Mouse (Mus musculus): Measurements from ENCODE around the gene Rreb1. TPM values are rescaled to one million over a fixed set of nuclear protein-coding genes. Genes with fewer than 3 reads are reported as not detected.

The Rreb1 gene
- polyA plus RNA-seq, 1 experiment from 2014 or later: 14.8 TPM

DNA sequence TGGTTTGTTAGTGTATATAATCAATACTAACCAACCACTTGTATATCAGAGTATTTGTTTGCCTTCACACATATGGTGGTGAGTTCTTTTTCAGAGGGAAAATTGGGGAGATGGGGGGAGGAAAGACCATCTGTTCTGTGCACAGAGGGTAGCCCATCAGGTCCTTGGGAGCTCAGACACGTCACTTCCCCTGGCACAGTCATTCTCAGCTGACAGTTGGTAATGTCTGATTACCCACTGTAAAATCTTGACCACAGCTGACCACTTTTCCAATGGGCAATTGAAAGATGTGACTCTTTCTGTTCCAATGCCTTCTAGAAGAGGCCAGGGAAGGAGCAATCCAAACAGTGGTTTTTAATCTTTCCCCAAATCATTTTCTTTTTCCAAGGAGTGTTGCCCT lies 101.8 kb downstream of the Rreb1 start:
- H3K4me3 ChIP-seq (replicated peaks): no peak overlapping the region
- no peak overlapping the region for H3K4me2 ChIP-seq (replicated peaks)
- 47% methylated on average over 1 of the region's 1 CpGs for WGBS
- no peaks in the 10 kb centered on the region for H3K27me3 ChIP-seq
- H3K9me3 ChIP-seq (replicated peaks): no peaks in the 10 kb centered on the region
- peaks cover 46% of the 10 kb centered on the region for H3K4me1 ChIP-seq
- H3K36me3 ChIP-seq: no peaks in the 10 kb centered on the region
- ATAC-seq (ENCODE audit: insufficient number of reproducible peaks, low FRiP score, low TSS enrichment, low read depth): no peak
- H3K27ac ChIP-seq (replicated peaks): peak overlapping the region; percentile 65; the same call in 1 of the 2 replicates
- no peak overlapping the region for H3K9ac ChIP-seq

DNA sequence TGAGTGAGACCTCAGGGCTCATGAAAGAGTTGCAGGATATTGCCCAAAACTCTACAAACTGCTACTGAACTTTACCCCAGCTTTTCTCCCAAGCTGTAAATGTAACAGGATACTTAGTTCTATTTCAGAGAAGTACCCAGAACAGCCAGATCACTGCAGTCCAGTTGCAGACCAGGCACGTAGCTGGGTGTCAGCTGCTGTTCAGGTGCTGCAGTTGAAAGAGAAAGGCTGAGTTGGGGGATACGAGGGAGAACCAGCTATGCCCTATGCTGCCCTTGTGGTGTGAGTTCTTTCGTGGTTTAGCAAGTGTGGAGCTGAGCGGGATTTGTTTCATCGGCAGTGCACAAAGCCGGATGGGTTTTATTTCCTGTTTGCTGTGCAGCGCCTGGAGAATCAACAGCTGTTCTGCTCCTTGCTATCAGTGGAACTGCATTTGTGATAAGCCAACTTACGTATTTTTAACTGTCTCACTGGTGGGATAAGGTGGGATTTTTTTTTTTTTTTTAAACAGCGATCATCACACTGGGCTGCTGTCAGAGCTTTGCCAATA lies 102.5 kb downstream of the Rreb1 start:
- WGBS: 36% methylated on average over 9 of the region's 9 CpGs
- Histone ChIP-seq H3K27ac (replicated peaks) (peak overlapping the region; percentile 65; the same call in 1 of the 2 replicates), H3K9me3 (replicated peaks) (no peaks in the 10 kb centered on the region), H3K9ac (no peak overlapping the region), H3K4me1 (peaks cover 46% of the 10 kb centered on the region), H3K27me3 (no peaks in the 10 kb centered on the region), H3K4me3 (replicated peaks) (no peak overlapping the region), H3K36me3 (no peaks in the 10 kb centered on the region), H3K4me2 (replicated peaks) (no peak overlapping the region)
- no peak for ATAC-seq (ENCODE audit: insufficient number of reproducible peaks, low FRiP score, low TSS enrichment, low read depth)

DNA sequence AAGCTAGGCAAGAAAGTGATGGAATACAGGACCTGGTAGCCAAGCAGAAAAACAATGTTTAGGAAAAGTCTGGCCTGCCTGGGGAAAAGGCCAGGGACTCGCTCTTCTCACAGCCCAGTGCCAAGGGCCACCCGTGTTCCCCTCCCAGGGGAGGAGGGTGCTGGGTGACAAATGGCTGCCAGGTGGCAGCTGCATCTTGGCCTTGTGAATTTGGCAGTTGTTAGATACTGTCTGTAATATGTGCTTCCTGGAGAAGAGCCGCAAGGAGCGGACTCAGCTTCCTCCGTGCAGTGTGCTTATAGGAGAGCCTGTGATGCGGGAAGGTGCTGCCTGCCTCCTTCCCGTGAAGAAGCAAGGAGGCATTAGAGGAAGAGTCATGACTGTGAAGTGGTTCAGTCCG lies 104.3 kb downstream of the Rreb1 start:
- WGBS: 82% methylated on average over 8 of the region's 8 CpGs
- ATAC-seq (ENCODE audit: insufficient number of reproducible peaks, low FRiP score, low TSS enrichment, low read depth): no peak; the same call in 1 of the 2 replicates
- peaks cover 34% of the 10 kb centered on the region for H3K4me1 ChIP-seq

DNA sequence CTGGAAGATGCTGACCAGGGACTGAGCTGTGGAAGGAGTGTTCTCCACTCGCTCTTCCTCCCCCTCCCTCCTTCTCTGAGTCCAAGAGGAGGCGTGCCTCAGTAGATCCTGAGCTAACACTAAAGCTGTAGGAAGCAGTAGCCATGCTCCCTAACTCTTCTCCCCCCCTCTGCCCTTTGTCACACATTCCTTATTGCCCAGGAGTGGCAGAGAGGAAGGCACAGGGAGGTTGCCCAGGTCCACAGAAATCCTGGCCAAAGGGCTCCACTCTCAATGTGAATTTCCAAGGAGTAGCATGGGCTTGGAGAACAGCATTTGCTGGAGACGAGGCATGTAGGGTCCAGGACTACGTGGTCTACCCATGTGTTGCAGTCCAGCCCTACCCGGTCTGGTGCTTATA lies 104.8 kb downstream of the Rreb1 start:
- H3K9ac ChIP-seq: no peak overlapping the region
- no peak overlapping the region for H3K27ac ChIP-seq (replicated peaks)
- H3K4me3 ChIP-seq (replicated peaks): no peak overlapping the region
- no peak for ATAC-seq (ENCODE audit: insufficient number of reproducible peaks, low FRiP score, low TSS enrichment, low read depth)
- H3K27me3 ChIP-seq: no peaks in the 10 kb centered on the region
- 97% methylated on average over 5 of the region's 5 CpGs for WGBS
- H3K4me1 ChIP-seq: peaks cover 34% of the 10 kb centered on the region
- H3K4me2 ChIP-seq (replicated peaks): no peak overlapping the region
- no peaks in the 10 kb centered on the region for H3K9me3 ChIP-seq (replicated peaks)
- no peaks in the 10 kb centered on the region for H3K36me3 ChIP-seq

More for the DNA sequence above, 104.3 kb downstream of the Rreb1 start:
- Histone ChIP-seq H3K4me2 (replicated peaks) (no peak overlapping the region), H3K27me3 (no peaks in the 10 kb centered on the region), H3K27ac (replicated peaks) (no peak overlapping the region), H3K9me3 (replicated peaks) (no peaks in the 10 kb centered on the region), H3K36me3 (no peaks in the 10 kb centered on the region), H3K9ac (no peak overlapping the region), H3K4me3 (replicated peaks) (no peak overlapping the region)

DNA sequence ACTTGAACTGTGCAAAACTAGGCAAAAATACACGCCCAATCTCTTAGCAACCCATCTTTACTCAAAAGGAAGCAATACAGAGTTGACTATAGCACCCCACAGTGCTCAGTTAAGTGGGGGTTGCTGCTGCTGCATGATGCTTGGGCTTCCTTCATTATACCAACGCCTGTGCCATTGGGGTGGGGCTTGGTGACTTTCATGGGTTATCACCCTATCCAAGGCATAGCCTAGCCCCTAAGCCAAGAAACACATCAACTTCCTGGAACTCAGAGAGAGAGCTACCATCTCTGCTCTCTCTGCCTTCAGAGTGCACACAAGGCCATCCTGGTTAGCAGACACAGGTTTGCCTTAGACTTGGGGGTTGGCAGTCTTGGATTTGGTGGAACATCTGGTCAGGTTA lies 107.2 kb downstream of the Rreb1 start:
- Histone ChIP-seq H3K4me3 (replicated peaks) (no peak overlapping the region), H3K9me3 (replicated peaks) (no peaks in the 10 kb centered on the region), H3K4me1 (peaks cover 15% of the 10 kb centered on the region), H3K36me3 (peaks cover 4% of the 10 kb centered on the region; the same call in 1 of the 2 replicates), H3K4me2 (replicated peaks) (no peak overlapping the region), H3K27ac (replicated peaks) (no peak overlapping the region), H3K27me3 (no peaks in the 10 kb centered on the region), H3K9ac (no peak overlapping the region)
- no peak for ATAC-seq (ENCODE audit: insufficient number of reproducible peaks, low FRiP score, low TSS enrichment, low read depth)
- 89% methylated on average over 2 of the region's 2 CpGs for WGBS

DNA sequence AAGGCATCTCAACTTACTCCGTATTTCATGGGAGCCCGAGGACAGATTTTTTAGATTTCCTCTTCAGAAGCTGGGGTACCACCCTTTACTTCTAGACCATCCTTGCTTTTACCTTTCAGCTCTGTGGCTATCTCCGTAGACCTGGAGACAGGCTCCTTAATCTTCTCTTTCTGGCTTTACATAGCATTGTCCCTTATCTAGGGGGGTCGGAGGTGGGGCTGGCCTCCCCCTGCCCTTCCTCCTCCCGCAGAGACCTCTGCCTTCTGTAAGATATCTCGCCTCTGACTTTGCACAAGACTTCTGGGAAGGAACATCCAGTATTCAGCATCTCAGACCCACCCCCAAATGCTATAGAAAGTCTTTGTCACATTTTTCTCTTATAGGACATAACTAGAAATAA lies 107.8 kb downstream of the Rreb1 start:
- 84% methylated on average over 6 of the region's 6 CpGs for WGBS
- H3K27me3 ChIP-seq: no peaks in the 10 kb centered on the region
- no peak overlapping the region for H3K9ac ChIP-seq
- H3K27ac ChIP-seq (replicated peaks): no peak overlapping the region
- H3K4me1 ChIP-seq: peaks cover 9% of the 10 kb centered on the region; the same call in 1 of the 2 replicates
- H3K36me3 ChIP-seq: peaks cover 4% of the 10 kb centered on the region; the same call in 1 of the 2 replicates
- H3K9me3 ChIP-seq (replicated peaks): no peaks in the 10 kb centered on the region
- H3K4me3 ChIP-seq (replicated peaks): no peak overlapping the region
- no peak for ATAC-seq (ENCODE audit: insufficient number of reproducible peaks, low FRiP score, low TSS enrichment, low read depth)
- no peak overlapping the region for H3K4me2 ChIP-seq (replicated peaks)

DNA sequence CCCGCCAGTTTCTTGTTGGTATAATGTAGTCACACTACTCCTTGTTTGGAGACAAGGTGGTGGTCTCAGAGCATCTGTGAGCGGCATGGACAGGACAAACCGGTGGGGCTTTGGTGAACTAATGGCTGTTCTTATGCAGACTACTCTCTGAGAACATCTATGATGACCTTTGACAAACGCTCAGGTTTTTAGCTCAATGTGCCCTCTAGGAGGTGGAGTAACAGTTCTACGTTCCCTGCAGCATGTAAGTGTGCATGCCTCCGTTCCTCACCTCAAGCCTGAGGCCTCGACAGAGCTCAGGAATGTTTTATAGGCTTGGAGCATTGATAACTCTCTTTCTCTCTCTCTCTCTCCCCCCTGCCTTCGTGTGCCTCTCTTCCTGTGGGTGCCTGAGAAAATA lies 116.6 kb downstream of the Rreb1 start:
- no peaks in the 10 kb centered on the region for H3K27me3 ChIP-seq
- H3K27ac ChIP-seq (replicated peaks): no peak overlapping the region
- H3K4me1 ChIP-seq: no peaks in the 10 kb centered on the region
- H3K9me3 ChIP-seq (replicated peaks): no peaks in the 10 kb centered on the region
- WGBS: 75% methylated on average over 8 of the region's 8 CpGs
- ATAC-seq (ENCODE audit: insufficient number of reproducible peaks, low FRiP score, low TSS enrichment, low read depth): no peak
- H3K36me3 ChIP-seq: peaks cover 63% of the 10 kb centered on the region
- no peak overlapping the region for H3K4me2 ChIP-seq (replicated peaks)
- no peak overlapping the region for H3K4me3 ChIP-seq (replicated peaks)
- H3K9ac ChIP-seq: no peak overlapping the region

DNA sequence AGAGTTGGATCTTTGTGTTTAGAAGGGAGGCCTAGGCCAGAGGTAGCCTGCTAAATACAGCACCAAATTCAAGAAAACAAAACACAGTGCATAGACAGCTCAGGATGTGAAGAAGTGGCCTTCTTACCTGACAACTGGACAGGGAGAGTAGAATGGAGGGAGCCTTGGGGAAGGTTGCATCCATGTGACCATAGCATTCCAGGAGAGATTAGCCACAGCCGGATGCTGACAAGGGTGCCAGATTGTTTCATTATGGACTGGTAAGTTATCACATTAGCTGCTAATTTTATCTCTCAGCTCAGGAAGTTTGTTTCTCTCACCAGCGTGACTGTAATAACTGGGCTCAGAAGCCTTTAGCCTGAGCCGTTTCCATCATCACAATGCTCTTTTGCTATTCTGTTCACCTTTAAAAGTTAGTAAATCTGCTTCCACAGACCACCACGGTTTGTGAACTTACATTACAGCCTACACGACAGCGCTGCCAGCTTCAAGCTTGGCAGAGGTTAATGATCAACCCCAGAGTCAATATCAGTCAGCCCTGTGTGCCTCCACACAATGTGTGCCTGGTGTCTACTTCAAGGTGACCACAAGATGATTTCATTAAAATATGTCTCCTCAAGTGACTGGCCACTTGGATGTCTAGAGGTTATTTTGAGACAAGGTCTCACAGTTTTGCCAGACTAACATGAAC lies 117.5 kb downstream of the Rreb1 start:
- H3K9me3 ChIP-seq (replicated peaks): no peaks in the 10 kb centered on the region
- H3K36me3 ChIP-seq: peaks cover 72% of the 10 kb centered on the region
- no peak for ATAC-seq (ENCODE audit: insufficient number of reproducible peaks, low FRiP score, low TSS enrichment, low read depth)
- H3K9ac ChIP-seq: no peak overlapping the region
- H3K27me3 ChIP-seq: no peaks in the 10 kb centered on the region
- H3K4me3 ChIP-seq (replicated peaks): no peak overlapping the region
- no peak overlapping the region for H3K4me2 ChIP-seq (replicated peaks)
- H3K4me1 ChIP-seq: no peaks in the 10 kb centered on the region
- WGBS: 84% methylated on average over 6 of the region's 6 CpGs
- no peak overlapping the region for H3K27ac ChIP-seq (replicated peaks)

DNA sequence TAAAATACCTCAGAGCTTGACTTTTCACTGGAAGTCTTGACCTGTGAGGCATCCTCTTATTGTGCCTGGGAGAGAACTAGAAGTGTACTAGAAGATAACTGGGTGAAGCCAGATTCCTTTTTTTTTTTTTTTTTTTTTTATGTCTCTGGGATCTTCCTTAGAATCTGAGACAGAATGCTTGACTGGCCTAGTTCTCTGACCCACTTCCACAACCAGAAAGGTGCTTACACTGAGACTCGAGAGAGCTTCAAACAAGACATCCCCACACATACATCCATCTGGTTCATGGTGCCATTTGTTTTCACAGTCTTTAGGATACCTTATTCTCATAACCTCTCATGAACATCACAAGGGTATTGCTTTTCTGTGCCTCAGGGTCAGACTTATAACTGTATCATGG lies 118.2 kb downstream of the Rreb1 start:
- no peak overlapping the region for H3K27ac ChIP-seq (replicated peaks)
- 93% methylated on average over 1 of the region's 1 CpGs for WGBS

DNA sequence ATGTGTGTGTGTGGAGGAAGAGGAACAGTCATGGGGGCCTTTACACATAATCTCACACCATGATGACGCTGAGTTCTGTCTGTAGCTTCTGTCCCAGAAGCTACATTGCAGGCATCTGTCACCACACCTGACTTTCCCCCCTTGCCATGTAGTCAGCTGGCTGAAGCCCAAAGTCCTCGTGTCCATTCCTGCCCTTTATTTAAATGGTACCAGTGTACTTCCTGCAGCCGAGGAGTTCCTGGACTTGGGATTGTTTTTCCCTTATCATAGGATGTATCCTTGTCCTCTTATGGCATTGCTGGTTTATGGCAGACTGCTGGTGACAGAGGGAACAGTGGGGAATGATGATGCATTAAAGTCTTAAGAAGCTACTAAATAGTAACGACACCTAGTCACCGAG lies 120.6 kb downstream of the Rreb1 start:
- no peaks in the 10 kb centered on the region for H3K27me3 ChIP-seq
- H3K27ac ChIP-seq (replicated peaks): no peak overlapping the region
- peaks cover 77% of the 10 kb centered on the region for H3K36me3 ChIP-seq
- no peaks in the 10 kb centered on the region for H3K4me1 ChIP-seq
- H3K9ac ChIP-seq: no peak overlapping the region
- H3K9me3 ChIP-seq (replicated peaks): no peaks in the 10 kb centered on the region
- ATAC-seq (ENCODE audit: insufficient number of reproducible peaks, low FRiP score, low TSS enrichment, low read depth): no peak
- no peak overlapping the region for H3K4me3 ChIP-seq (replicated peaks)
- H3K4me2 ChIP-seq (replicated peaks): no peak overlapping the region
- WGBS: 88% methylated on average over 5 of the region's 5 CpGs

More for the DNA sequence above, 118.2 kb downstream of the Rreb1 start:
- no peaks in the 10 kb centered on the region for H3K9me3 ChIP-seq (replicated peaks)
- no peak overlapping the region for H3K4me3 ChIP-seq (replicated peaks)
- no peaks in the 10 kb centered on the region for H3K27me3 ChIP-seq
- peaks cover 79% of the 10 kb centered on the region for H3K36me3 ChIP-seq
- no peaks in the 10 kb centered on the region for H3K4me1 ChIP-seq
- H3K4me2 ChIP-seq (replicated peaks): no peak overlapping the region
- no peak overlapping the region for H3K9ac ChIP-seq
- ATAC-seq (ENCODE audit: insufficient number of reproducible peaks, low FRiP score, low TSS enrichment, low read depth): no peak

DNA sequence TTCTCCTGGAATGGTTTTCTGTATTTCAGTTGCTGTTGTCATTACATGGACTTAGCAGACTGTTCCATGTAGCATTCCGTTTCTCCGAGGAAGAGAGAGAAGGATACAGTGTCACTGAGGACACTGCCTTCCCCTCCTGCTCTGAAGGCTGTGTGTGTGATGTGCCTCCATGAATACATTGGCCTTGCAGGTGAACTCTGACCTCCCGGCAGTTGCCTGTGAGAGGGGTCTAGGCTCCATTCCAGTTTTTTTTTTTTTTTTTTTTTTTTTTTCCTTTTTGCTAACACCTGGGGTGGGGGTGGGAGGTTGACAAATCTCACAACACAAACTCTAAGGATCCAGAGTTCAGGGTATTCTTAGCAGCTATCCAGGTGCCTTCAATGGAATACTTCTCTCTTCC lies 124.8 kb downstream of the Rreb1 start:
- H3K27me3 ChIP-seq: no peaks in the 10 kb centered on the region
- no peaks in the 10 kb centered on the region for H3K4me1 ChIP-seq
- no peak overlapping the region for H3K4me2 ChIP-seq (replicated peaks)
- H3K9me3 ChIP-seq (replicated peaks): no peaks in the 10 kb centered on the region
- no peak overlapping the region for H3K27ac ChIP-seq (replicated peaks)
- 93% methylated on average over 3 of the region's 3 CpGs for WGBS
- peaks cover 66% of the 10 kb centered on the region for H3K36me3 ChIP-seq
- no peak for ATAC-seq (ENCODE audit: insufficient number of reproducible peaks, low FRiP score, low TSS enrichment, low read depth)
- no peak overlapping the region for H3K9ac ChIP-seq
- H3K4me3 ChIP-seq (replicated peaks): no peak overlapping the region

DNA sequence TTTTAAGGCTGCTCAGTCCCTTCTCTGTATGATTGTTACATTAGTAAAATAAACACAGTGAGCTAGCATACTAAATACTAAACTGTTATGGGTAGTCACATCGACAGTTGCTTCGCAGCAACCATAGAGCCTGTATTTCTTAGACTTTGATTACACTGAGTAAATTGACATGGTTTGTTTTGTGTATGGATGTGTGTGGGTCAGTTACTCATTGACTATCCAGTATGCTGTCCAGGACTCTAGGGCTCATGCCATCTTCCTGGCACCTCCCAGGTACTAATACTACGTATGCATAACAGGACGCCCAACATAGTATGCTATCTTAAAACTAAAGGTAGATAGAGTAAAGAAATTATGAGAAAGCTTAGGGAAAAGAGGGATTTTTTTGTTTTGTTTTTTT lies 125.3 kb downstream of the Rreb1 start:
- Histone ChIP-seq H3K27ac (replicated peaks) (no peak overlapping the region), H3K4me1 (peaks cover 3% of the 10 kb centered on the region; the same call in 1 of the 2 replicates), H3K4me2 (replicated peaks) (no peak overlapping the region), H3K4me3 (replicated peaks) (no peak overlapping the region), H3K9ac (no peak overlapping the region), H3K27me3 (no peaks in the 10 kb centered on the region), H3K36me3 (peaks cover 63% of the 10 kb centered on the region), H3K9me3 (replicated peaks) (no peaks in the 10 kb centered on the region)
- 94% methylated on average over 4 of the region's 4 CpGs for WGBS
- no peak for ATAC-seq (ENCODE audit: insufficient number of reproducible peaks, low FRiP score, low TSS enrichment, low read depth)
